Mouse (Mus musculus) limb, embryonic 14.5 days (tissue): ENCODE data around the gene Chchd5. TPM values are rescaled to one million over a fixed set of nuclear protein-coding genes. Genes with fewer than 3 reads are reported as not detected.
A peak's percentile ranks its signal among the peaks of the same experiment; 100 is the strongest.

Experiments used
- ATAC-seq: fragments of 200-750 bp; cut with Nextera tagmentation; 2 replicates; pipeline ENCODE4 v1.8.0; 2017; ENCODE audit warnings: low read depth, moderate number of reproducible peaks, moderate TSS enrichment; ENCODE audit not compliant: low FRiP score
- DNase-seq: peaks from one replicate; pipeline ENCODE4 v3.0.0-alpha.2; 2015; ENCODE audit warnings: low spot score
- H3K27ac ChIP-seq: fragments of 300-500 bp; sonication (generic); replicated peaks from 2 replicates; pipeline ENCODE4 v1.5.1; 2014; ENCODE audit warnings: low read depth, mild to moderate bottlenecking, low read length, moderate library complexity, mixed read lengths
- H3K27me3 ChIP-seq: fragments of 300-500 bp; sonication (generic); 2 replicates; pipeline ENCODE4 v1.6.1; 2014; ENCODE audit warnings: low read length, mixed read lengths; ENCODE audit not compliant: control insufficient read depth, insufficient read depth
- H3K36me3 ChIP-seq: fragments of 300-500 bp; sonication (generic); 2 replicates; pipeline ENCODE4 v1.6.1; 2014; ENCODE audit warnings: mild to moderate bottlenecking, low read length, moderate library complexity, mixed read lengths; ENCODE audit not compliant: control insufficient read depth, insufficient read depth
- H3K4me1 ChIP-seq: fragments of 300-500 bp; sonication (generic); 2 replicates; pipeline ENCODE4 v1.6.1; 2014; ENCODE audit warnings: antibody characterized with exemption, low read length, mixed read lengths; ENCODE audit not compliant: control insufficient read depth, insufficient read depth
- H3K4me2 ChIP-seq: fragments of 300-500 bp; sonication (generic); replicated peaks from 2 replicates; pipeline ENCODE4 v1.6.1; 2014; ENCODE audit warnings: low read depth, mild to moderate bottlenecking, low read length, moderate library complexity; ENCODE audit not compliant: severe bottlenecking
- H3K4me3 ChIP-seq: fragments of 300-500 bp; sonication (generic); replicated peaks from 2 replicates; pipeline ENCODE4 v1.5.1; 2014; ENCODE audit warnings: low read length
- H3K9ac ChIP-seq: fragments of 300-500 bp; sonication (generic); 2 replicates; pipeline ENCODE4 v1.6.1; 2014; ENCODE audit warnings: mild to moderate bottlenecking, low read depth, low read length, moderate library complexity; ENCODE audit not compliant: severe bottlenecking
- H3K9me3 ChIP-seq: fragments of 300-500 bp; sonication (generic); 2 replicates; pipeline ENCODE4 v1.6.1; 2016; ENCODE audit warnings: low read length; ENCODE audit not compliant: control insufficient read depth
- POLR2A ChIP-seq: fragments of 200-500 bp; IDR thresholded peaks from 2 replicates; pipeline ENCODE4 v1.8.0; 2012; ENCODE audit warnings: inconsistent platforms, mild to moderate bottlenecking, moderate library complexity, borderline replicate concordance; ENCODE audit not compliant: insufficient read depth, insufficient read length; ENCODE audit errors: extremely low read depth
- WGBS: fragments of 180-500 bp; shearing (Covaris S2); extraction: QIAGEN DNeasy Blood & Tissue Kit; methylation state at CpG from one replicate; pipeline ENCODE4 v1.1.7; 2014; 5-methylcytosine and 5-hydroxymethylcytosine counted together
- polyA plus RNA-seq, 2 experiments: library from polyadenylated mRNA; depleted of rRNA in 1 of 2; stranded (reverse) in 1 of 2; unstranded in 1 of 2; fragments of >200 nt; fragmentation: Nextera tagmentation in 1 of 2; extraction: Ambion mirVana in 1 of 2; gene quantifications; 2 replicates each; pipeline versions ENCODE4 v1.2.1 to v1.2.3; 2012 to 2014

The Chchd5 gene
- polyA plus RNA-seq, 2 experiments: 32.3 to 32.7 TPM

DNA sequence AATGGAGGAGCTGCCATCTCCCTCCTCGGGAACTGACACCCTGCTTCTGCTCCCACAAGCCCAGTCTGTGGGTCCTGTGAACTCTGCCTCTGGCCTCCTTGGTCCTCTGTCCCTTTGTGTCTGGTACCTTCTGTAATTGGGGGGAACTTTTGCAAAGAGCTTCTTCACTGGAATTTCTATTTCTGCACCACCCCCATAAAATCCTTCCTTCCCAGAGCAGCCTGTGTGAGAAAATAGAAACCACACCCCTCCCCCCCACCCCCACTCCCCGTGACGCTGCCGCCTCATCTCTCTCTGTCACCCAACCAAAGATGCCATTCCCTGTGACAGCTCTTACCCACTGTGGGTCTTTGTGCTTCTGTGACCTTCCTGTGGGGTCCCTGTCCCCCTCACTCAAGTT lies 39.1 kb upstream of the Chchd5 start:
- no peaks in the 10 kb centered on the region for H3K4me1 ChIP-seq
- H3K9ac ChIP-seq: no peak overlapping the region
- no peak overlapping the region for H3K4me3 ChIP-seq
- no peak overlapping the region for H3K27ac ChIP-seq
- WGBS: 81% methylated on average over 3 of the region's 4 CpGs
- H3K36me3 ChIP-seq: peaks cover 71% of the 10 kb centered on the region
- no peaks in the 10 kb centered on the region for H3K27me3 ChIP-seq
- H3K9me3 ChIP-seq: no peaks in the 10 kb centered on the region
- no peak overlapping the region for H3K4me2 ChIP-seq
- no peak for ATAC-seq
- no peak for DNase-seq
- TF ChIP-seq POLR2A: no peak

DNA sequence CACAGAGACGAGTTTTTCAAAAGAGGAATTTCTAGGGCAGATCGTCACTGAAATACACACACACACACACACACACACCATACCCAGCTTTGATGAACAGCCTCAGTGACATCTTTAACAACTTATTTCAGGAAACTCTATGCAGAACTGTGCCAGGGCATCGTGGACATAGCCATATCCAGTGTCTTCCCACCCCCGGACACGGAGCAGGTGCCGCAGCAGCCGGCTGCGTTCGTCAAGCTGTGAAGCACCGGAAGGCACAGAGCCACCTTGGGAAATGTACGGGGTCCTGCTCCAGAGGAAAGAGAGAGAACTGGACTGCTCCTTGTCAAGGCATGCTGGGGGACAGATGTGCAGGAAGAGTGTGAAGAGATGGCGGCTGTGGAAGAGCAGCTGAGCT lies 36.7 kb upstream of the Chchd5 start:
- 90% methylated on average over 12 of the region's 12 CpGs for WGBS
- TF ChIP-seq POLR2A: no peak
- H3K4me1 ChIP-seq: no peaks in the 10 kb centered on the region
- H3K27ac ChIP-seq: no peak overlapping the region
- DNase-seq: no peak
- H3K9me3 ChIP-seq: no peaks in the 10 kb centered on the region
- ATAC-seq: no peak
- no peak overlapping the region for H3K4me3 ChIP-seq
- no peak overlapping the region for H3K4me2 ChIP-seq
- H3K36me3 ChIP-seq: peaks cover 59% of the 10 kb centered on the region
- no peak overlapping the region for H3K9ac ChIP-seq
- H3K27me3 ChIP-seq: no peaks in the 10 kb centered on the region

DNA sequence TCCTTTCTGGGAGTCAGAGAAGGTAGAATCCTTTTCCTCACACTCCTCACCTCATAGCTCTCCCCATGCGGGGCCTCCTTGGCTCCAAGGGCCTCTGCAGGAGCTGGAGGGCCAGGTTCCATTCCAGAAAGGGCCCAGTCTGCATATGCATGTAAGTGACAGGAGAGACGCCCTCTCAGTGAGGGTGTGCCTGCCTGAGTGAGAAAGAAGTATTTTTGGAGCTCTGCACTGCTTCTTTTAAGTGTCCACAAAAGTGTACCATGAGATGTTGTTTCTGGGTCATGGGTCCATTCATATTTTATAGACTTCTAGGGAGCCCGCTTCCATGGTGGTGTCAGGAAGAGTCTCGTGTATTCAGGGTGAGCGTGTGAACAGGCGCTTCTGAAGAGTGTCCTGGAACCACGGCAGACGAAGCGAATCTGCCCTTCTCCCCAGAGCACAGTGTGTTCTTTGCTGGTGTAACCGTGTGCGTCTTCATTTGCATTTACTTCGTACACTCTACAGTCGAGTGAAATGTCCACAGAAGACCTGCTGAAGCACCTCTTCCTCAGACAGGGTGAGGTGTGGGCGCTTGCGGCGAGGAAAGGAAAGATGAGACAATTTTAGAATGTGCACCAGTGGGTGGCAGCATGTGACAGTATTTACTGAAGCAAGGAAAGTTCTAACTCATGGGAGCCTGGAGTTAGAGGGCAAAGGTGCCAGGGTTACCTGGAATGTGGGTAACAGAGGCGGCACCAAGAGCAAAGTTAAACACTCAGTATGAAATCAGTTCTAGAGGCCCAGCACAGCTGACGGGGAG lies 35.4 kb upstream of the Chchd5 start:
- no peak overlapping the region for H3K4me2 ChIP-seq
- H3K27ac ChIP-seq: no peak overlapping the region
- H3K9ac ChIP-seq: no peak overlapping the region
- no peaks in the 10 kb centered on the region for H3K4me1 ChIP-seq
- peaks cover 48% of the 10 kb centered on the region for H3K36me3 ChIP-seq
- 88% methylated on average over 18 of the region's 18 CpGs for WGBS
- TF ChIP-seq POLR2A: no peak
- no peaks in the 10 kb centered on the region for H3K27me3 ChIP-seq
- ATAC-seq: no peak
- no peak for DNase-seq
- H3K4me3 ChIP-seq: no peak overlapping the region
- H3K9me3 ChIP-seq: no peaks in the 10 kb centered on the region

DNA sequence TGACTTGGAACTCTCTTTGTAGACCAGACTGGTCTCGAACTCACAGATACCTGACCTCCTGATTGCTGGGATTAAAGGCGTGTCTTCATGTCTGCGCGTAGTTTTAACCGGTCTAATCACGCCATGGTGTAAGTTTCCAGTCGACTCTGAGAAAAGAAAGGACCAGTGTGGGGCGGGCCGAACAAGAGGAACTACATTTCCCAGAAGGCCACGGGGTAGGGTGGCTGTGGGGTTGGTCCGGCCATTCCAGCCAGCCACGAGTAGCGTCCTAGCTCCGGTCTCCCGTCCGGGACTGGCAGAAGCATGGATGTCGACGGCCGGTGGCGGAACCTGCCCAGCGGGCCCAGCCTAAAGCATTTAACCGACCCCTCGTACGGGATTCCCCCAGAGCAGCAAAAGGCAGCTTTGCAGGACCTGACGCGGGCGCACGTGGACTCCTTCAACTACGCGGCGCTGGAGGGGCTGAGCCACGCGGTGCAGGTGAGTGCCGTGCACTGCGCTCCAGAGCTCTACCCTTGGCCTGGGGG lies 28.7 kb upstream of the Chchd5 start, which contains the start of gene Polr1b:
Gene Polr1b (plus strand): TSS at position 212 of the 527 bp plus-strand sequence.
- DNase-seq: peak; percentile 96
- H3K36me3 ChIP-seq: peaks cover 33% of the 10 kb centered on the region
- under 1% methylated on average over 35 of the region's 35 CpGs for WGBS
- peak; percentile 100 for ATAC-seq
- no peaks in the 10 kb centered on the region for H3K9me3 ChIP-seq
- H3K4me3 ChIP-seq: peak within 1 kb of the TSS; percentile 70
- H3K27me3 ChIP-seq: no peaks in the 10 kb centered on the region
- H3K4me1 ChIP-seq: no peaks in the 10 kb centered on the region
- H3K4me2 ChIP-seq: peak within 1 kb of the TSS; percentile 70
- TF ChIP-seq POLR2A: 0 out of 2 replicates have a peak, but pooled peaks have one; percentile 46
- H3K27ac ChIP-seq: 0 out of 2 replicates have a peak within 1 kb of the TSS, but pooled peaks have one; percentile 10
- H3K9ac ChIP-seq: peak within 1 kb of the TSS; percentile 69

DNA sequence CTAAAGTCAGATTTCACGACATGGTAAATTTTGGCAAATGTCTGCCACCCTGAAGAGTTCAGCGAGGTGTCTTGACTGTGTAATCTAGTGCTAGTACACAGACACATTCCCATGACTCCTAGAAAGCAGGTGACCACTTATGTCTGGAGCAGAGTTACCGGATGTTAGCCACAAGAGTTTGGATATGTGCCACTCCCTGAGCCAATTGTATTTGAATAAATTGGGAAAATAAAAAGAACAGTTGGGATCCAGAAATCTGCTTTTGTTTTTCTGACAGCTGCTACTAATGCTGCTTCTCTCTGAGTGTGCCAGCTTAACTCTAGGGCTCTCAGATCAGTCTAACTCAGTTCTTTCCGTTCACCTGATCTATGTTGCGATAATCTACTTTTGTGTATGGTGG lies 16.6 kb upstream of the Chchd5 start:
- 95% methylated on average over 5 of the region's 5 CpGs for WGBS
- no peak overlapping the region for H3K4me2 ChIP-seq

More for the DNA sequence above, 16.6 kb upstream of the Chchd5 start:
- Histone ChIP-seq H3K4me3 (no peak overlapping the region), H3K9ac (no peak overlapping the region), H3K27me3 (no peaks in the 10 kb centered on the region), H3K4me1 (no peaks in the 10 kb centered on the region), H3K36me3 (peaks cover 81% of the 10 kb centered on the region), H3K9me3 (no peaks in the 10 kb centered on the region), H3K27ac (no peak overlapping the region)
- ATAC-seq (no peak), DNase-seq (no peak)
- no peak for TF ChIP-seq POLR2A
